Mouse (Mus musculus) inflammation-experienced regulatory T-cells (primary cell): Measurements from ENCODE around the gene Gm20695. TPM values are rescaled to one million over a fixed set of nuclear protein-coding genes. Genes with fewer than 3 reads are reported as not detected.

Experiments
- polyA plus RNA-seq, 2 experiments: library from polyadenylated mRNA; unstranded; fragments of 100-300 nt; shearing (Covaris generic); gene quantifications; one replicate each; pipeline ENCODE4 v1.2.1; 2017

The Gm20695 gene
- polyA plus RNA-seq = 1 to 10 TPM in 1 of 2 experiments, not detected in 1; 2.0 TPM

DNA sequence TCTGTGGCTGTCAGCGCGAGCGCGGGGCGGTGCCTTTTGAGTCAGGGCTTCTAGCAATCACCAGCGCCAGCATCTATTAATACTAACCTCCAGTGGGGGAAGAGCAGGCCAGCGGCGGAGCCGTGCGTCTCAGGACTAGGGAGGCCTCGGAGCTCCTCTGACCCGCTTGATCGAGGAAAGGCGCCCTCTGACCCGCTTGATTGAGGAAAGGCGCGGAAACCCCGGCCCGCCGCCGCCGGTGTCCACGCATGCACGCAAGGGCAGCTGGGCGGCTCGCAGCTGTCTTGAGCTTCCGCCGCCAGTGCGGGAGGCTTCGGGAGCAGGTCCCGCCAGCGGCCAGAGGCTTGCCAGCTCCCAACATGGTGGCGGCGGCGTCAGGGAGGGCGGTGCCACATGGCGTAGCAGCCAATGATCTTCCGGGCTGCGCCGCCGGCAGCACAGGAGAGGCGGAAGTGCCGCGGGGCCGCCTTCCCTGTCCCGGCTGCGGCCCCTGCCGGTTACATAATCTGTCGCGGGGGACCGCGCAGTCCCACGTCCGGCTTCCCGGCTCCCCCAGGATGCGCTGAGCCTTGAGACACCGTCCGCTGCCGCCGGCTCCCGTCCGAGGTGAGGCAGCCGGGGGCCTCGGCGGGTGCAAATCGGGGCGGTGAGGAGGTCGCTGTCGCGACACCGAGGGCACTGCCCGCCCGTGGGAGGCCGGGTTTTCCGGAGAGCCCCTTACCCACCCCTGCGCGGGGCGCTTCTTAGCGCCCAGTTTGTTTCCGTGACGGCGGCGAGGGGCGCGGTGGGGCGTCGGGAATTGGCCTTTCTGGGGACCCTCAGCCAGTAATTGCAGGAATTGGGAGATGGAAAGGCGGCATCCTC lies at the start of gene Gm20695, which contains the start of gene Zfp597:
Gene Gm20695, plus strand, starts transcription at position 448 of the 864 bp plus-strand sequence.
Gene Zfp597, minus strand, starts transcription at position 361 of the 864 bp plus-strand sequence.

DNA sequence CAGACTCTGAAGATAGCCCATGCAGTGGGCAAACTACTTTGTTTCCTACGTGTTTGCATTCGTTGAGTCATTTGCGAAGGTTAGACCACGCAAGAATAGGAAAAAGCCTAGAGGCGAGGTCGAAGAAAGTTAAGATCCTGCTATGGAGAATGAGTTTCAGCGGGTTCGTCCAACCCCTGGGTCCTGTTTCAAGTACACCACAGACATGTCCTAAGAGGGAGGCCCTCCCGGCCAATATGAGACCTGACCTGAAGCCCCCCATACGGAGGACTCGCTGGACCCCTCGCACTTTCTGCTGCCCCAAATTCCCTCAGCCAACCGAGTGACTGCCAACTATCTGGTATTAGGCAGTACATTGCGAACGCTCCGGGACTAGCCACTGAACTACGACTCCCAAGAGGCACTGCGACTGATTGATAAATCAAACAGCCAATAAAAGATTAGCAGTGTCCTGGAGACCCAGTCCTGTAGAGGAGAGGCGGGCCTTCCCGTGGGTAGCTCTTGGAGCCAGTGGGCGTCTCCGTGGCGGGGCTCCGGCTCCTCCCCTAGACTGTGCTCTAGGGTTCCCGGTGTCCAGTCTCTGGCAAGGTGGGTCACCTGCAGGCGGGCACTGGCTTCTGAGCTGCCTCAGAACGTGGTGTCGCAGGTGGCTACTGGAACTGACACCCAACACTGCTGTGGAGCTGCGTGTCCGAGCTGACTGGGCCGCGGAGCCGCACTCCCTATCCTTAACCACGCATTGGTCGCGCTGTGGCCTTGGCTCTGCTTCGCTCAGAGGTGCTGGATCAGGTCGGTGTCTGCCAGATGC lies 37.5 kb upstream of the Gm20695 start, which contains the start of gene Zfp174:
Gene Zfp174, plus strand, starts transcription at position 558 of the 808 bp plus-strand sequence.

DNA sequence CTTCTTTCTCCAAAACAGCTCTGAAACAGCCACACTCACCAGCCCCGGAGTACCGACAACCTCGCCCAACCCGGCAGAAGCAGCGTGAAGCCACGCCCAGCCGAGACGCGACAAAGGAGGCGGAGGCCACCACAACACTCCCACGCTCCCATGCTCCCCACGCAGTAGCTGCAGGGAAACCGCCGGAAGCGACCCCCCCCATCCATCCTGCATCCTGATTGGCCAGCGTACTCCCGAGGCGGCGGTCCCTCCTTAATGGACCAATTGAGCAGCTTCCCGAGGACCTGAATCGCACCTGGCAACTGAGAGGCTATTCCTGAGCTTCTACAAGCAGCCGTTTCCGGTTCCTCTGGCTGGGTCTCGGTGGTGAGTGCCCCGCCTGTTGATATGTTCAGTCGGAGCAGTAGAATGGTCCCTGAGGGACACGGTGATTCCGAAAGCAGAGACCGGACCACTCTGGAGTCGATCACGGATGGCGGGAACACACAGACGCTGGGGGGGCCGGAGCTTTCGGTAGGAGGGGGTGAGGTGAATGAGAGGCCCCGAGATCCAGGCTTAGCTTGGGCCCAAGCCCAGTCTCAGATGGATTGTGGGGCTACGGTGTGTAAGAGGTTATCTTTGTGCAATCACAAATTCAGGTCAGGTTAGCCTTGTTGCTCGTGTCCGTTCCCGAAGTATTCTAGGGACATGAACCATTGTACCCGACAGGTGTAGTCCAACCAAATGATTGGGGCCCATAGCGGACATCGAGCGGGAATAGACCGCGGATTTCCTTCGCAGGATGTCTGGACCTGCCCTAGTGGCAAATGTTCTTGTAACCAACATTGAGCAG lies 12.0 kb upstream of the Gm20695 start, which contains the start of gene Naa60:
Gene Naa60, plus strand, starts transcription at position 160 of the 832 bp plus-strand sequence.

DNA sequence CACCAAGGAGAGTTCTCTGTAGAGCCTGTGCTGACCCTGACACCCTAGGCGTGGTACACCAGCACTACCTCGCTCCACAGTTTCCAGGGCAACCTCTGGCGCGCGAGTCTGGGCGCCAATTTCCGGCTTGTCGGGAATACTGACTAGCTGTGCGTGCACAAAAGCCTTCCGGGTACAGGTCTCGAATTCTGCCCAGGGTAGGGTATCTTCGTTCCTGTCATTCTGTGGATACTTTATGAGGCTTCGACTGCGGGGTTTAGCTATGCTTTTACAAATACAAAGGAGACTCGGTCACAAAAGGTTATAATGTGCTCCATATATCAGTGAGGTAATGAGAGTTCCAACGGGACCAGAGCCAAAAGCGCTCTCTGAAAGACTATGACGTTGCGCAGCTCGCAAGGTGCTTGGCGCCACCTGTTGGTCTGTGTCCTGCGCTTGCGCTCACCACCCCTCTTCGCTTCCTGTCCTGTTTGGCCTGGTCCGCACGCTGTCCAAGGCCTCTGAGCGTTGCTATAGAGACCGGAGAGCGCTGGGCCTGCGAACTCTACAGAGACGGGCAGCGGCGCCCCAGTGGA lies 24.2 kb downstream of the Gm20695 start, which contains the start of the genes 1700037C18Rik and Cluap1:
Gene 1700037C18Rik, minus strand, starts transcription at position 153 of the 575 bp plus-strand sequence.
Gene Cluap1, plus strand, starts transcription at position 265 of the 575 bp plus-strand sequence.

Other genes with a start within 250 kb of the Gm20695 start
- under 1 TPM; 0.12 to 0.71 TPM for gene Mefv, start 166.6 kb upstream of the Gm20695 start, polyA plus RNA-seq
- gene Zfp263, start 140.6 kb upstream of the Gm20695 start, polyA plus RNA-seq = 10 to 100 TPM; 63.8 to 78.0 TPM
- 1 to 10 TPM in 1 of 2 experiments, under 1 TPM in 1; 0.48 to 1.2 TPM for gene Olfr15, start 53.8 kb upstream of the Gm20695 start, polyA plus RNA-seq
- 1 to 10 TPM in 1 of 2 experiments, under 1 TPM in 1; 0.34 to 1.2 TPM for gene Zfp174, start 37.4 kb upstream of the Gm20695 start, polyA plus RNA-seq
- 100 to 1,000 TPM; 117 to 122 TPM for gene Naa60, start 12.3 kb upstream of the Gm20695 start, polyA plus RNA-seq
- gene Zfp597, start 87 bp upstream of the Gm20695 start, polyA plus RNA-seq = 10 to 100 TPM in 1 of 2 experiments, 1 to 10 TPM in 1; 8.5 to 14.6 TPM
- gene 1700037C18Rik, start 24.0 kb downstream of the Gm20695 start, polyA plus RNA-seq = 10 to 100 TPM in 1 of 2 experiments, 1 to 10 TPM in 1; 8.3 to 13.1 TPM
- gene Cluap1, start 24.2 kb downstream of the Gm20695 start, polyA plus RNA-seq = 10 to 100 TPM; 28.0 to 28.1 TPM
- 10 to 100 TPM; 56.1 to 69.9 TPM for gene Nlrc3, start 92.0 kb downstream of the Gm20695 start, polyA plus RNA-seq
- gene Slx4, start 119.1 kb downstream of the Gm20695 start, polyA plus RNA-seq = 10 to 100 TPM; 29.2 to 35.4 TPM
- gene Dnase1, start 152.3 kb downstream of the Gm20695 start, polyA plus RNA-seq = 1,000 to 10,000 TPM in 1 of 2 experiments, 10 to 100 TPM in 1; 10.3 to 1,075 TPM
- 10 to 100 TPM; 65.0 to 68.7 TPM for gene Trap1, start 193.2 kb downstream of the Gm20695 start, polyA plus RNA-seq